Comparison of ENCODE assay signal across 27 mouse cellular contexts in the genomic region with DNA sequence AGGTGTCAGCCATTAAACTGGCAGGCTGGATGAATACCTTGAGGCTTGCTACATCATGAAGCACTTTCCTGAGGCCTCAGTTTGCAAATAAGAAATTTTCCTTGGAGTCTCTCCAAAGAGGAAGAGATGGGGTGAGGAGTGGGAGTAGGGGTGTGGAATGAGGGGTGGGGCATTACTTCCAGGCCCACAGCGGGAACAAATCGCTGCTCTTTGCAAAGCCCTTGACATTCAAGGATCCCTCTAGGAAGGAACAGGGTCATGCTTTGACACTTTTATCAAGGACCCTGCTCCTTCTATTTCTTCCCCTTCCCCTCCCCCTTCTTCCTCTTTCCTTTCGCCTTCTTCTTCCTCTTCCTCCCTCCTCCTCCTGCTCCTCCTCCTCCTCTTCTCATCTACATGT.
DNase-seq lines count a peak whose midpoint lies in the region; ATAC-seq lines count a peak whose summit lies in the region.
"Had no signal": no experiment of that assay in that cellular context is flagged by ENCODE, and none has a peak within 500 bp of the region (broad histone marks: within the 10 kb centered on the region; RNA-seq: fewer than 3 reads in every experiment).

No protein-coding gene starts in this region.

- no peaks in the 10 kb centered on the region for H3K27me3 ChIP-seq in embryonic facial prominence, embryonic 10.5 days (replicated peaks; ENCODE audit: low read depth, poor library complexity, severe bottlenecking)
- no peaks in the 10 kb centered on the region for H3K27me3 ChIP-seq in embryonic facial prominence, embryonic 15.5 days
- H3K27me3 ChIP-seq in limb, embryonic 13.5 days, result no peaks in the 10 kb centered on the region
- H3K27me3 ChIP-seq: heart, embryonic 13.5 days; kidney, embryonic 15.5 days; lung, embryonic 15.5 days; megakaryocyte, embryonic 14.5 days had no signal

- intact Hi-C loops in left cerebral cortex, postnatal 4 days (cut with DNase I), result no loop called here

- no peak overlapping the region for H3K4me2 ChIP-seq in embryonic facial prominence, embryonic 15.5 days (replicated peaks)
- peak overlapping the region; percentile 17; the same call in 1 of the 2 replicates for H3K4me2 ChIP-seq in limb, embryonic 13.5 days (replicated peaks)
- H3K4me2 ChIP-seq: heart, embryonic 13.5 days; kidney, embryonic 15.5 days; liver, embryonic 11.5 days; lung, embryonic 15.5 days had no signal

- WGBS in embryonic facial prominence, embryonic 10.5 days, result 45% methylated on average over 3 of the region's 3 CpGs
- 30% methylated on average over 3 of the region's 3 CpGs for WGBS in embryonic facial prominence, embryonic 15.5 days
- WGBS in limb, embryonic 13.5 days, result 5% methylated on average over 3 of the region's 3 CpGs

- no peak overlapping the region for H3K4me3 ChIP-seq in embryonic facial prominence, embryonic 10.5 days
- no peak overlapping the region for H3K4me3 ChIP-seq in embryonic facial prominence, embryonic 15.5 days (replicated peaks)
- no peak overlapping the region for H3K4me3 ChIP-seq in limb, embryonic 13.5 days
- H3K4me3 ChIP-seq: heart, embryonic 13.5 days; kidney, embryonic 15.5 days; layer of hippocampus, adult 2 months; lung, embryonic 15.5 days; megakaryocyte, embryonic 14.5 days had no signal

- H3K4me1 ChIP-seq in embryonic facial prominence, embryonic 10.5 days, result peaks cover 20% of the 10 kb centered on the region
- H3K4me1 ChIP-seq in embryonic facial prominence, embryonic 15.5 days, result peaks cover 36% of the 10 kb centered on the region
- peaks cover 41% of the 10 kb centered on the region for H3K4me1 ChIP-seq in limb, embryonic 13.5 days

- peak; percentile 31 for DNase-seq in ES-CJ7 (ENCODE audit: low read depth, low spot score)
- peak; percentile 29 for DNase-seq in embryonic facial prominence, embryonic 10.5 days (ENCODE audit: low spot score)
- DNase-seq in left cerebral cortex, postnatal 4 days, result no peak
- no peak for DNase-seq in cerebellum, adult 11-12 months
- no peak for DNase-seq in ovary, postnatal 14 days (ENCODE audit: low spot score)
- no peak for DNase-seq in urinary bladder, adult 2 months (ENCODE audit: low spot score)
- DNase-seq: adrenal gland, postnatal 10 days; cerebellum, adult 9-10 months; cerebellum, postnatal 36 days; forebrain, postnatal 0 days; heart, postnatal 10 days; kidney, adult 18-20 months; kidney, postnatal 25 days; midbrain, embryonic 14.5 days; retina, postnatal 1 day; right cerebral cortex, postnatal 14 days; thymus, postnatal 25 days had no signal

- no peak overlapping the region for H3K9ac ChIP-seq in embryonic facial prominence, embryonic 15.5 days
- H3K9ac ChIP-seq in limb, embryonic 13.5 days, result no peak overlapping the region
- H3K9ac ChIP-seq: forebrain, postnatal 0 days; heart, embryonic 13.5 days; kidney, embryonic 15.5 days; lung, embryonic 15.5 days had no signal

- no peaks in the 10 kb centered on the region for H3K36me3 ChIP-seq in embryonic facial prominence, embryonic 10.5 days (replicated peaks)
- H3K36me3 ChIP-seq in embryonic facial prominence, embryonic 15.5 days, result no peaks in the 10 kb centered on the region
- H3K36me3 ChIP-seq in limb, embryonic 13.5 days, result no peaks in the 10 kb centered on the region
- H3K36me3 ChIP-seq: heart, embryonic 13.5 days; kidney, embryonic 15.5 days; lung, embryonic 15.5 days had no signal

- ATAC-seq in embryonic facial prominence, embryonic 15.5 days (ENCODE audit: insufficient number of reproducible peaks, low FRiP score, low TSS enrichment, low read depth), result no peak
- ATAC-seq in limb, embryonic 13.5 days (ENCODE audit: low FRiP score, low read depth), result peak; percentile 68
- ATAC-seq: CD4-positive, CD25-positive, alpha-beta regulatory T cell, adult 4 months; forebrain, postnatal 0 days; hindbrain, embryonic 16.5 days had no signal

- no peaks in the 10 kb centered on the region for H3K9me3 ChIP-seq in embryonic facial prominence, embryonic 10.5 days
- H3K9me3 ChIP-seq in embryonic facial prominence, embryonic 15.5 days (replicated peaks), result no peaks in the 10 kb centered on the region
- no peaks in the 10 kb centered on the region for H3K9me3 ChIP-seq in limb, embryonic 13.5 days
- H3K9me3 ChIP-seq: heart, embryonic 13.5 days; kidney, embryonic 15.5 days; lung, embryonic 15.5 days; megakaryocyte, embryonic 14.5 days had no signal

- peak overlapping the region; percentile 85 for H3K27ac ChIP-seq in embryonic facial prominence, embryonic 10.5 days (replicated peaks)
- H3K27ac ChIP-seq in embryonic facial prominence, embryonic 15.5 days (replicated peaks), result peak overlapping the region; percentile 72; the same call in 1 of the 2 replicates
- peak overlapping the region; percentile 77 for H3K27ac ChIP-seq in limb, embryonic 13.5 days
- H3K27ac ChIP-seq: heart, embryonic 13.5 days; kidney, embryonic 15.5 days; layer of hippocampus, adult 2 months; lung, embryonic 15.5 days had no signal

Comparison
In these comparisons a context has a peak if more than half of its experiments do, and no peak if none do; other contexts are left out.
1. DNase-seq: peak in ES-CJ7 (single experiment) and embryonic facial prominence, embryonic 10.5 days (single experiment); none in left cerebral cortex, postnatal 4 days (single experiment), cerebellum, adult 11-12 months (single experiment), ovary, postnatal 14 days (single experiment) and urinary bladder, adult 2 months (single experiment).
2. Peak in every context shown above with its lines, with median percentiles within 50 percentile points of each other: H3K27ac ChIP-seq.